Mouse (Mus musculus): ENCODE data around the gene Ranbp2. TPM values are rescaled to one million over a fixed set of nuclear protein-coding genes. Genes with fewer than 3 reads are reported as not detected.

Ranbp2 gene
- polyA plus RNA-seq, 1 experiment from 2014 or later: 23.2 TPM

- H3K4me3 ChIP-seq (replicated peaks): peak overlapping the region; percentile 96
- H3K9me3 ChIP-seq: no peaks in the 10 kb centered on the region
- H3K27ac ChIP-seq: peak overlapping the region; percentile 97
- 20% methylated on average over 9 of the region's 9 CpGs for WGBS
- peaks cover 7% of the 10 kb centered on the region; the same call in 1 of the 2 replicates for H3K4me1 ChIP-seq
- H3K9ac ChIP-seq: peak overlapping the region; percentile 68
- no peak for ATAC-seq (ENCODE audit: insufficient read depth, low FRiP score, low read depth)
- no peaks in the 10 kb centered on the region for H3K27me3 ChIP-seq (replicated peaks)
- H3K36me3 ChIP-seq: no peaks in the 10 kb centered on the region
- peak overlapping the region; percentile 66 for H3K4me2 ChIP-seq
Measured at GRCm38 (mm10) chr10:58445850-58446249, 870 bp upstream of the Ranbp2 start.

- under 1% methylated on average over 32 of the region's 32 CpGs for WGBS
- H3K36me3 ChIP-seq: 0 out of 2 replicates have a peak, but pooled peaks cover 3% of the 10 kb centered on the region
- ATAC-seq (ENCODE audit: insufficient read depth, low FRiP score, low read depth): peak; percentile 43; the same call in 1 of the 2 replicates
Measured at GRCm38 (mm10) chr10:58447280-58447781, 611 bp downstream of the Ranbp2 start.

GRCm38 (mm10) chr10:58451575-58451974 is 4.9 kb downstream of the Ranbp2 start:
- H3K4me3 ChIP-seq (replicated peaks): no peak overlapping the region
- H3K9me3 ChIP-seq: no peaks in the 10 kb centered on the region
- H3K4me2 ChIP-seq: no peak overlapping the region
- no peaks in the 10 kb centered on the region for H3K27me3 ChIP-seq (replicated peaks)
- no peaks in the 10 kb centered on the region for H3K4me1 ChIP-seq
- peaks cover 10% of the 10 kb centered on the region; the same call in 1 of the 2 replicates for H3K36me3 ChIP-seq
- no peak for ATAC-seq (ENCODE audit: insufficient read depth, low FRiP score, low read depth)
- H3K27ac ChIP-seq: no peak overlapping the region
- no peak overlapping the region for H3K9ac ChIP-seq

More at GRCm38 (mm10) chr10:58447280-58447781, 611 bp downstream of the Ranbp2 start:
- Histone ChIP-seq H3K4me1 (peaks cover 7% of the 10 kb centered on the region; the same call in 1 of the 2 replicates), H3K9me3 (no peaks in the 10 kb centered on the region), H3K4me2 (peak overlapping the region; percentile 45), H3K27me3 (replicated peaks) (no peaks in the 10 kb centered on the region), H3K27ac (peak overlapping the region; percentile 97), H3K4me3 (replicated peaks) (peak overlapping the region; percentile 96), H3K9ac (peak overlapping the region; percentile 92)

- H3K27me3 ChIP-seq (replicated peaks): no peaks in the 10 kb centered on the region
- no peak overlapping the region for H3K4me2 ChIP-seq
- peaks cover 10% of the 10 kb centered on the region; the same call in 1 of the 2 replicates for H3K36me3 ChIP-seq
- H3K4me1 ChIP-seq: no peaks in the 10 kb centered on the region
- H3K4me3 ChIP-seq (replicated peaks): no peak overlapping the region
- no peaks in the 10 kb centered on the region for H3K9me3 ChIP-seq
- ATAC-seq (ENCODE audit: insufficient read depth, low FRiP score, low read depth): peak; percentile 66; the same call in 1 of the 2 replicates
- no peak overlapping the region for H3K9ac ChIP-seq
- no peak overlapping the region for H3K27ac ChIP-seq
- WGBS: 76% methylated on average over 1 of the region's 1 CpGs
Measured at GRCm38 (mm10) chr10:58452185-58452584, 5.5 kb downstream of the Ranbp2 start.

GRCm38 (mm10) chr10:58459896-58460295 is 13.2 kb downstream of the Ranbp2 start:
- H3K36me3 ChIP-seq: peaks cover 27% of the 10 kb centered on the region
- H3K27me3 ChIP-seq (replicated peaks): no peaks in the 10 kb centered on the region
- H3K9me3 ChIP-seq: no peaks in the 10 kb centered on the region
- no peak overlapping the region for H3K4me2 ChIP-seq
- WGBS: 94% methylated on average over 1 of the region's 1 CpGs
- no peak overlapping the region for H3K4me3 ChIP-seq (replicated peaks)
- H3K9ac ChIP-seq: no peak overlapping the region
- H3K4me1 ChIP-seq: no peaks in the 10 kb centered on the region
- H3K27ac ChIP-seq: no peak overlapping the region
- no peak for ATAC-seq (ENCODE audit: insufficient read depth, low FRiP score, low read depth)

DNA sequence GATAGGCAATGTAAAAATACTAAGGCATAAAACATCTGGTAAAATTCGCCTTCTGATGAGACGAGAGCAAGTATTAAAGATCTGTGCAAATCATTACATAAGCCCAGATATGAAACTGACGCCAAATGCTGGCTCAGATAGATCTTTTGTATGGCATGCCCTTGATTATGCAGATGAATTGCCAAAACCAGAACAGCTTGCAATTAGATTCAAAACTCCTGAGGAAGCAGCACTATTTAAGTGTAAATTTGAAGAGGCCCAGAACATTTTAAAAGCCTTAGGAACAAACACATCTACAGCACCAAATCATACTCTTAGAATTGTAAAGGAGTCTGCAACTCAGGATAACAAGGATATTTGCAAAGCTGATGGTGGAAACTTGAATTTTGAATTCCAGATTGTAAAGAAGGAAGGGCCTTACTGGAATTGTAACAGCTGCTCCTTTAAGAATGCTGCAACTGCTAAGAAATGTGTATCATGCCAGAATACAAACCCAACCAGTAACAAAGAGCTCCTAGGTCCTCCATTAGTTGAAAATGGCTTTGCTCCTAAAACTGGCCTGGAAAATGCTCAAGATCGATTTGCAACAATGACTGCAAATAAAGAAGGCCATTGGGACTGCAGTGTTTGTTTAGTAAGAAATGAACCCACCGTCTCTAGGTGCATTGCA is 30.5 kb downstream of the Ranbp2 start:
- no peak overlapping the region for H3K27ac ChIP-seq
- no peak overlapping the region for H3K4me2 ChIP-seq
- H3K9ac ChIP-seq: no peak overlapping the region
- no peak overlapping the region for H3K4me3 ChIP-seq (replicated peaks)
- peaks cover 37% of the 10 kb centered on the region; the same call in 1 of the 2 replicates for H3K36me3 ChIP-seq
- no peaks in the 10 kb centered on the region for H3K4me1 ChIP-seq
- WGBS: 88% methylated on average over 5 of the region's 5 CpGs
- H3K27me3 ChIP-seq (replicated peaks): no peaks in the 10 kb centered on the region
- ATAC-seq (ENCODE audit: insufficient read depth, low FRiP score, low read depth): no peak
- H3K9me3 ChIP-seq: no peaks in the 10 kb centered on the region

GRCm38 (mm10) chr10:58478071-58478578 is 31.4 kb downstream of the Ranbp2 start:
- H3K4me1 ChIP-seq: no peaks in the 10 kb centered on the region
- peaks cover 37% of the 10 kb centered on the region; the same call in 1 of the 2 replicates for H3K36me3 ChIP-seq
- H3K9ac ChIP-seq: no peak overlapping the region
- H3K27ac ChIP-seq: no peak overlapping the region
- no peak for ATAC-seq (ENCODE audit: insufficient read depth, low FRiP score, low read depth)
- H3K4me3 ChIP-seq (replicated peaks): no peak overlapping the region
- no peak overlapping the region for H3K4me2 ChIP-seq
- H3K9me3 ChIP-seq: no peaks in the 10 kb centered on the region
- WGBS: 97% methylated on average over 2 of the region's 2 CpGs
- no peaks in the 10 kb centered on the region for H3K27me3 ChIP-seq (replicated peaks)

DNA sequence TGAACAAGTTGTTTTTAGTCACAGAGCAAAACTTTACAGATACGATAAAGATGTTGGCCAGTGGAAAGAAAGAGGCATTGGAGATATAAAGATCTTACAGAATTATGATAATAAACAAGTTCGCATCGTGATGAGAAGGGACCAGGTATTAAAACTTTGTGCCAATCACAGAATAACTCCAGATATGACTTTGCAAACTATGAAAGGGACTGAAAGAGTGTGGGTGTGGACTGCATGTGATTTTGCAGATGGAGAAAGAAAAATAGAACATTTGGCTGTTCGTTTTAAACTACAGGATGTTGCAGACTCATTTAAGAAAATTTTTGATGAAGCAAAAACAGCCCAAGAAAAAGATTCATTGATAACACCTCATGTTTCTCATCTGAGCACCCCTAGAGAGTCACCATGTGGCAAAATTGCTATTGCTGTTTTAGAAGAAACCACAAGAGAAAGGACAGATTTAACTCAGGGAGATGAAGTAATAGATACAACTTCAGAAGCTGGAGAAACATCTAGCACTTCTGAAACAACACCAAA is 33.3 kb downstream of the Ranbp2 start:
- Histone ChIP-seq H3K9me3 (no peaks in the 10 kb centered on the region), H3K36me3 (peaks cover 43% of the 10 kb centered on the region; the same call in 1 of the 2 replicates), H3K9ac (no peak overlapping the region), H3K27ac (no peak overlapping the region), H3K4me3 (replicated peaks) (no peak overlapping the region), H3K4me2 (no peak overlapping the region), H3K4me1 (no peaks in the 10 kb centered on the region), H3K27me3 (replicated peaks) (no peaks in the 10 kb centered on the region)
- 88% methylated on average over 4 of the region's 4 CpGs for WGBS
- ATAC-seq (ENCODE audit: insufficient read depth, low FRiP score, low read depth): no peak

- H3K4me2 ChIP-seq: no peak overlapping the region
- H3K9ac ChIP-seq: no peak overlapping the region
- H3K4me3 ChIP-seq (replicated peaks): no peak overlapping the region
- H3K27me3 ChIP-seq (replicated peaks): no peaks in the 10 kb centered on the region
- WGBS: 90% methylated on average over 5 of the region's 5 CpGs
- no peak for ATAC-seq (ENCODE audit: insufficient read depth, low FRiP score, low read depth)
- H3K27ac ChIP-seq: no peak overlapping the region
- peaks cover 33% of the 10 kb centered on the region for H3K36me3 ChIP-seq
- no peaks in the 10 kb centered on the region for H3K9me3 ChIP-seq
- H3K4me1 ChIP-seq: no peaks in the 10 kb centered on the region
Measured at GRCm38 (mm10) chr10:58491031-58491430, 44.3 kb downstream of the Ranbp2 start.

DNA sequence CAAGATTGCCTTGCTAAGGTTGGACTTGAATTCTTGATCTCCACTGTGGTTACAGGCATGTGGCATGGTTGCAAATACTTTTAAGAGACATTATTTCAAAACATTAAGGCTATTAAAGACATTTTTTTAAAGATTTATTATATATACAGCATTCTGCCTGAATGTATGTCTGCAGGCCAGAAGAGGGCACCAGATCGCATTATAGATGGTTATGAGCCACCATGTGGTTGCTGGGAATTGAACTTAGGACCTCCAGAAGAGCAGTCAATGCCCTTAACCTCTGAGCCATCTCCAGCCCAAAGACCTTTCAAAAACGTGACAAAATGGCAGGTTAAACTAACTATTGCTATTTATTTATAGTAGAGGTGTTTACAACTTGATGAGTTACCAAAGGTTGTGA is 48.9 kb downstream of the Ranbp2 start:
- no peak overlapping the region for H3K9ac ChIP-seq
- 80% methylated on average over 2 of the region's 2 CpGs for WGBS

DNA sequence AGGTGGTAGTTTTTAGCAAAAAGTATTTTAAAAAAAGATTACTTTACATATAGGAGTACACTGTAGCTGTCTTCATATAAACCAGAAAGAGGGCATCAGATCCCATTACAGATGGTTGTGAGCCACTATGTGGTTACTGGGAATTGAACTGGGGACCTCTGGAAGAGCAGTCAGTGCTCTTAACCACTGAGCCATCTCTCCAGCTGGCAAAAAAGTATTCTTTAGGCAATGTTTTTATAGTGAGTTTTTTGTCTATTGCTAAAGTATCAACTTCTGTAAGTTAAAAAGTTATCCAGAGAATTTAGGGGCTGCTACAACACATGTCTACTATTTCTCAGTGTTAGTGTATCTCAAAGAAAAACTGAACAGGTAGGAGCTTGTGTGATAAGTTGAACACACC is 50.0 kb downstream of the Ranbp2 start:
- Histone ChIP-seq H3K27ac (peak overlapping the region; percentile 87), H3K36me3 (peaks cover 17% of the 10 kb centered on the region), H3K4me1 (no peaks in the 10 kb centered on the region), H3K27me3 (replicated peaks) (no peaks in the 10 kb centered on the region), H3K4me3 (replicated peaks) (peak overlapping the region; percentile 69; the same call in 1 of the 2 replicates), H3K9ac (no peak overlapping the region), H3K9me3 (no peaks in the 10 kb centered on the region), H3K4me2 (peak overlapping the region; percentile 67; the same call in 1 of the 2 replicates)
- ATAC-seq (ENCODE audit: insufficient read depth, low FRiP score, low read depth): no peak

More for the DNA sequence above, 48.9 kb downstream of the Ranbp2 start:
- Histone ChIP-seq H3K4me2 (no peak overlapping the region), H3K36me3 (peaks cover 26% of the 10 kb centered on the region), H3K4me3 (replicated peaks) (no peak overlapping the region), H3K9me3 (no peaks in the 10 kb centered on the region), H3K27ac (no peak overlapping the region), H3K4me1 (no peaks in the 10 kb centered on the region), H3K27me3 (replicated peaks) (no peaks in the 10 kb centered on the region)
- no peak for ATAC-seq (ENCODE audit: insufficient read depth, low FRiP score, low read depth)
